Mouse (Mus musculus) embryonic facial prominence, embryonic 13.5 days (tissue): Measurements from ENCODE around the gene Oog2. TPM values are rescaled to one million over a fixed set of nuclear protein-coding genes. Genes with fewer than 3 reads are reported as not detected.
"Not testable (repeated sequence)": the region's sequence is repeated elsewhere in the genome, so short reads cannot be mapped to it uniquely, and the experiment has no call there.

Source experiments
- ATAC-seq: fragments of 200-750 bp; cut with Nextera tagmentation; 2 replicates; pipeline ENCODE4 v1.8.0; 2017; ENCODE audit warnings: low read depth; ENCODE audit not compliant: insufficient number of reproducible peaks, insufficient read depth, low FRiP score, low TSS enrichment
- H3K27ac ChIP-seq: fragments of 300-500 bp; sonication (generic); 2 replicates; pipeline ENCODE4 v1.5.1; 2015; ENCODE audit warnings: moderate library complexity, mild to moderate bottlenecking, inconsistent platforms
- H3K27me3 ChIP-seq: fragments of 300-500 bp; sonication (generic); 2 replicates; pipeline ENCODE4 v1.6.1; 2015; ENCODE audit warnings: mild to moderate bottlenecking, inconsistent platforms
- H3K36me3 ChIP-seq: fragments of 300-500 bp; sonication (generic); 2 replicates; pipeline ENCODE4 v1.6.1; 2015; ENCODE audit warnings: mild to moderate bottlenecking, inconsistent platforms
- H3K4me1 ChIP-seq: fragments of 300-500 bp; sonication (generic); 2 replicates; pipeline ENCODE4 v1.6.1; 2015; ENCODE audit warnings: inconsistent platforms
- H3K4me2 ChIP-seq: fragments of 300-500 bp; sonication (generic); 2 replicates; pipeline ENCODE4 v1.6.1; 2015; ENCODE audit warnings: moderate library complexity, mild to moderate bottlenecking, inconsistent platforms
- H3K4me3 ChIP-seq: fragments of 300-500 bp; sonication (generic); 2 replicates; pipeline ENCODE4 v1.5.1; 2015; ENCODE audit warnings: mild to moderate bottlenecking, inconsistent platforms
- H3K9ac ChIP-seq: fragments of 300-500 bp; sonication (generic); 2 replicates; pipeline ENCODE4 v1.6.1; 2015; ENCODE audit warnings: mild to moderate bottlenecking, inconsistent platforms
- H3K9me3 ChIP-seq: fragments of 300-500 bp; sonication (generic); 2 replicates; pipeline ENCODE4 v1.6.1; 2016; ENCODE audit warnings: inconsistent platforms
- WGBS: fragments of 180-500 bp; shearing (Covaris S2); methylation state at CpG from one replicate; pipeline ENCODE4 v1.1.7; 2015; ENCODE audit warnings: mixed read lengths; 5-methylcytosine and 5-hydroxymethylcytosine counted together
- polyA plus RNA-seq: library from polyadenylated mRNA; unstranded; fragments of >200 nt; fragmentation: Nextera tagmentation; extraction: Ambion mirVana; gene quantifications from 2 replicates; pipeline ENCODE4 v1.2.1, GENCODE M21; 2015

Gene Oog2
- polyA plus RNA-seq: not detected in 2 replicates

- no peaks in the 10 kb centered on the region for H3K27me3 ChIP-seq
- no peaks in the 10 kb centered on the region for H3K36me3 ChIP-seq
- H3K9ac ChIP-seq: no peak within 1 kb of the TSS
- H3K4me2 ChIP-seq: no peak within 1 kb of the TSS
- H3K9me3 ChIP-seq: 0 out of 2 replicates have a peak, but pooled peaks cover 2% of the 10 kb centered on the region
- H3K4me1 ChIP-seq: no peaks in the 10 kb centered on the region
- H3K4me3 ChIP-seq: no peak within 1 kb of the TSS
- H3K27ac ChIP-seq: no peak within 1 kb of the TSS
- no peak for ATAC-seq
- WGBS: 44% methylated on average over 1 of the region's 1 CpGs
Measured at GRCm38 (mm10) chr4:144190419-144190818, at the start of gene Oog2. Gene Oog2, plus strand, starts transcription at chr4:144190719.

- Histone ChIP-seq H3K9me3 (peaks cover 22% of the 10 kb centered on the region), H3K4me2 (no peak within 1 kb of the TSS), H3K4me1 (no peaks in the 10 kb centered on the region), H3K27ac (no peak within 1 kb of the TSS), H3K4me3 (no peak within 1 kb of the TSS), H3K36me3 (no peaks in the 10 kb centered on the region), H3K27me3 (no peaks in the 10 kb centered on the region), H3K9ac (no peak within 1 kb of the TSS)
- WGBS: 81% methylated on average over 1 of the region's 1 CpGs
- ATAC-seq: no peak
Measured at GRCm38 (mm10) chr4:144162563-144162962, 28.0 kb upstream of the Oog2 start, which contains the start of gene Oog3. Gene Oog3, minus strand, starts transcription at chr4:144162663.

- H3K4me2 ChIP-seq, H3K9me3 ChIP-seq, H3K9ac ChIP-seq, H3K4me3 ChIP-seq, H3K4me1 ChIP-seq, H3K27me3 ChIP-seq, ATAC-seq, H3K36me3 ChIP-seq, H3K27ac ChIP-seq: not testable (repeated sequence)
- 88% methylated on average over 1 of the region's 1 CpGs for WGBS
Measured at GRCm38 (mm10) chr4:144213218-144213617, 22.7 kb downstream of the Oog2 start, which contains the start of gene C87977. Gene C87977, minus strand, starts transcription at chr4:144213318.

Other genes starting within 250 kb of the Oog2 start
- not detected in 2 replicates for gene Pramef25, start 239.7 kb upstream of the Oog2 start, polyA plus RNA-seq
- gene Gm13101, start 223.8 kb upstream of the Oog2 start, polyA plus RNA-seq: not detected in 2 replicates
- gene Pramef17, start 196.3 kb upstream of the Oog2 start, polyA plus RNA-seq: not detected in 2 replicates
- not detected in 2 replicates for gene Pramel4, start 131.6 kb upstream of the Oog2 start, polyA plus RNA-seq
- gene Gm13102, start 84.2 kb upstream of the Oog2 start, polyA plus RNA-seq: not detected in 2 replicates
- gene Oog3, start 28.1 kb upstream of the Oog2 start, polyA plus RNA-seq: not detected in 2 replicates
- not detected in 2 replicates for gene C87977, start 22.6 kb downstream of the Oog2 start, polyA plus RNA-seq
- not detected in 2 replicates for gene Pramel5, start 89.8 kb downstream of the Oog2 start, polyA plus RNA-seq
- not detected in 2 replicates for gene Gm13128, start 139.5 kb downstream of the Oog2 start, polyA plus RNA-seq
- not detected in 2 replicates for gene Gm13119, start 167.2 kb downstream of the Oog2 start, polyA plus RNA-seq
- not detected in 2 replicates for gene Pramef20, start 187.2 kb downstream of the Oog2 start, polyA plus RNA-seq
- gene Pramef12, start 217.7 kb downstream of the Oog2 start, polyA plus RNA-seq: 0.44 and 0.58 TPM in 2 replicates
- gene 1700012P22Rik, start 248.1 kb downstream of the Oog2 start, polyA plus RNA-seq: not detected in 2 replicates